Mouse (Mus musculus): Measurements from ENCODE around the gene Slc6a16.
"Not testable (repeated sequence)": the region's sequence is repeated elsewhere in the genome, so short reads cannot be mapped to it uniquely, and the experiment has no call there.

Slc6a16 gene

DNA sequence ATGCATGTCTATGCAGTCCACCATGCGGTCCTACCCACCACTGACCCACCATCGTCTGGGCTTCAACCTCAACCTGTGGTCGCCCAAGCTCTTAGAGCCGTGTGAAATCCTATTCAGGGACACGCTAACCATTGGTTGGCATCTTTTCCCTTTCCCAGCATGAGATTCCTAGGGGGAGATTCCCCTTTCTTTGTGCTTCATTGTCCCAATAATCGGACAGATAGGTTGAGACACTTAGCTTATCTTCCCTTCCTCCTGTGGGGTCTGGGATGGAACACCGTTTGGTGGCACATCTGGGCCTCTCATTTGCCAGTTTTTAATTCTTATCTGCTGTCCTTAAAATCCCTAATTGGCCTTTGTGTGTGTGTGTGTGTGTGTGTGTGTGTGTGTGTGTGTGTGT lies 776 bp upstream of the Slc6a16 start:
- no peak for DNase-seq (ENCODE audit: extremely low spot score, low read depth, low spot score)

GRCm38 (mm10) chr7:45241389-45241749 lies 484 bp downstream of the Slc6a16 start:
- no peak for DNase-seq (ENCODE audit: extremely low spot score, low read depth, low spot score)

GRCm38 (mm10) chr7:45247666-45248065 lies 6.8 kb downstream of the Slc6a16 start:
- no peak for DNase-seq (ENCODE audit: extremely low spot score, low read depth, low spot score)

GRCm38 (mm10) chr7:45253806-45254205 lies 12.9 kb downstream of the Slc6a16 start:
- no peak for DNase-seq (ENCODE audit: extremely low spot score, low read depth, low spot score)

- not testable (repeated sequence) for DNase-seq (ENCODE audit: extremely low spot score, low read depth, low spot score)
Observed at GRCm38 (mm10) chr7:45255822-45256221, 14.9 kb downstream of the Slc6a16 start.

- no peak for DNase-seq (ENCODE audit: extremely low spot score, low read depth, low spot score)
Observed at GRCm38 (mm10) chr7:45257063-45257840, 16.4 kb downstream of the Slc6a16 start.

- DNase-seq (ENCODE audit: extremely low spot score, low read depth, low spot score), result no peak
Observed at GRCm38 (mm10) chr7:45259281-45259680, 18.4 kb downstream of the Slc6a16 start.

DNA sequence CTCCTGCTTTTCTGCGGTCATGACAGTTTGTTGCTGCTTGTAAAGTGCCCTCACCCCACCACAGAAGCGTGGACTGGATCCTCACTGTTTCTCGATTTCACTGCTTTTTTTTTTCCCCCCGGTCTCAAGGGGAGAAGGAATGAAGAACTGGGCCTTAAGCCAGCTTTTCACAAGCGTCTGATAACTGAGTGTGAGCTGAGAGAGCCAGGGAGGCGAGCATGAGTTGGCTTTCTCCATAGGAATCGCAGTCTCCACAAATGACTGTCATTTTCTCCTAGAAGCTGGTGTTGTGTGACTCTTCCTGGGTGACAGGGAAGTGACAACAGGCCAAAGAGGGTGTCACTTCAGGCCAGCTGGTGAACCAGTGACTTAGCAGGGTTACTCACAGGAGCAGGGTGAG lies 21.4 kb downstream of the Slc6a16 start:
- no peak for DNase-seq (ENCODE audit: extremely low spot score, low read depth, low spot score)

DNA sequence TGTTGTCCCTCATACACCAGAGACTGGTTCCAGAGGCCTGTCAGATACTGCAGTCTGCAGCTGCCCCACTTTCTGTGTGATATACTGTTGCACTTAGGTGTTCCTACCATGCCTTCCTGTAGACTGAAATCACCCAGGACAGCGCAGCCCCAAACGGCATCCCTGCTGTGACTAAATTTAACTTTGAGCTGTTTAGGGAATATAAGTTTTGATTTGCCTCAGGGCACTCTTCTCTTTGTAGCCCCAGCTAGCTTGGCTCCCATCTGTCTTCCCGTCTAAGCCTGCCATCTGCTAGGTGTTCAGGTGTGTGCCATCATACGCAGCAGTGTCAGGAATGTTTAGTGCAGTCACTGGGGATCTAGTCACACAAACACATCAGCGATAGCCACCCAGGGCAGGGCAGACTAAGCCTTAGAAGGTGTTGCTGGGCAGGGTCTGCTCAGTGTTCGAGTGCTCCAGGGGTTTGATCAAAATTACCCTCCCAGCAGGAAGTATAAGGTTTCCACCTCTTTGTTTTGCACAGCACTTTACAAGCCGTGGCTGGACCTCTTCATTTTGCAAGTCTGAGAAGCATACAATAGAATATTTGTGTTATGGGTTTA lies 22.2 kb downstream of the Slc6a16 start:
- no peak for DNase-seq (ENCODE audit: extremely low spot score, low read depth, low spot score)

GRCm38 (mm10) chr7:45264348-45264747 lies 23.5 kb downstream of the Slc6a16 start:
- DNase-seq (ENCODE audit: extremely low spot score, low read depth, low spot score), result no peak

- no peak for DNase-seq (ENCODE audit: extremely low spot score, low read depth, low spot score)
Observed at GRCm38 (mm10) chr7:45265518-45265917, 24.6 kb downstream of the Slc6a16 start.

GRCm38 (mm10) chr7:45272786-45273412 lies 32.0 kb downstream of the Slc6a16 start:
- no peak for DNase-seq (ENCODE audit: extremely low spot score, low read depth, low spot score)

DNA sequence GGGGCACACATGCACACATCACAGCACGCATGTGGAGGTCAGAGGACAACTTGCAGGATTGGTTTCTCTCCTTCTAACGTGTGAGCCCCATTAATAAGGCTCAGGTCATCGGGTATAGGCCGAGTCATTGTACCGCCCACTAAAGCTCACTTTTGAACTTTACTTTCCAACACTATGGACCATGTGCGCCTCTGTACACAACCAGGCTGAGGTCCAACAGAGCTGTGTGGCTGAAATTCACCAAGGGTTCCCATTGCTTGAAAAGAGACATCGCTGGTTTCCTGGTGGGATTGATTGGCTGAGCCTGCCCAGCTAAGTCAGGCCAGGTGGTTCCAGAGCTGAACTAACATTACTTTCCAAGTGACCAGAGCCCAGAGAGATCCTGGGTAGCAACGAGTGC lies 32.8 kb downstream of the Slc6a16 start:
- no peak for DNase-seq (ENCODE audit: extremely low spot score, low read depth, low spot score)

GRCm38 (mm10) chr7:45277136-45277760 lies 36.4 kb downstream of the Slc6a16 start, which contains the start of gene Slc6a21:
Gene Slc6a21 (plus strand): TSS chr7:45277513.
- DNase-seq (ENCODE audit: extremely low spot score, low read depth, low spot score), result no peak

GRCm38 (mm10) chr7:45286486-45286885 lies 45.6 kb downstream of the Slc6a16 start:
- DNase-seq (ENCODE audit: extremely low spot score, low read depth, low spot score), result no peak

- no peak for DNase-seq (ENCODE audit: extremely low spot score, low read depth, low spot score)
Observed at GRCm38 (mm10) chr7:45296626-45297025, 55.7 kb downstream of the Slc6a16 start.

DNA sequence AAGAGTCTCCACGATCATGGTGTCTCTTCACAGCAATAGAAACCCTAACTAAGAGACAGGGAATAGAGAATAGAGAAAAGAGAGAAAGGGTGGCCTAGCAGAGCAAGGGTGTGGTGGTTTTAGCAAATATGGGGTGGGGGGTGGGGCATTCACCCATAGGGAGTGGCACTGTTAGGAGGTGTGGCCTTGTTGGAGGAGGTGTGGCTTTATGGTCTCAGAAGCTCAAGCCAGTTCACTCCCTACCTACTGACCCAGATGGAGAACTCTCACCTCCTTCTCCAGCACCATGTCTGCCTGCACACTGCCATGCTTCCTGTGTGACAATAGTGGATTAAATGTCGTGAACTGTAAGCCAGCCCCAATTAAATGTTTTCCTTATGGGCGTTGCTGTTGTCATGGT lies 56.7 kb downstream of the Slc6a16 start:
- no peak for DNase-seq (ENCODE audit: extremely low spot score, low read depth, low spot score)

DNA sequence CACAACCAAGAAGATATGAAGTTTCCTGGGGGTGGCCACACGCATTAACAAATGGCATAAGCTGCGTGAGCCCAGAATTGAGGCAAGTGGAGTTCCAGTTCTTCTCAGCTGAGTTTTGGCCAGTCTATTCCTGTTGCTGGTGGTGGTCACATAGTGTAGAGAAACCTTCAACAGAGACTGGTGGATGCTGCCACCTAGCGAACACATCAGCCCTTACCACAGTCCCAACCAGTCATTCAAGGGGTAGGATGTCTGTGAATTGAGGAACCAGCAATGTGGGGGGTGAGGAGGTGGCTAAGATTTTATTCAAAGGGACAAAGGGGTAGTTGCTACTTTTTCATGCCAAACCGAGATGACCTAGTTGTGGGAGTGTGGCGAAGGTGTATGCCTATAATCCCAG lies 58.9 kb downstream of the Slc6a16 start:
- peak; percentile 42 for DNase-seq (ENCODE audit: extremely low spot score, low read depth, low spot score)

- no peak for DNase-seq (ENCODE audit: extremely low spot score, low read depth, low spot score)
Observed at GRCm38 (mm10) chr7:45300270-45300669, 59.4 kb downstream of the Slc6a16 start.

- no peak for DNase-seq (ENCODE audit: extremely low spot score, low read depth, low spot score)
Observed at GRCm38 (mm10) chr7:45302626-45303025, 61.7 kb downstream of the Slc6a16 start.

- DNase-seq (ENCODE audit: extremely low spot score, low read depth, low spot score), result no peak
Observed at GRCm38 (mm10) chr7:45304869-45305268, 64.0 kb downstream of the Slc6a16 start.

DNA sequence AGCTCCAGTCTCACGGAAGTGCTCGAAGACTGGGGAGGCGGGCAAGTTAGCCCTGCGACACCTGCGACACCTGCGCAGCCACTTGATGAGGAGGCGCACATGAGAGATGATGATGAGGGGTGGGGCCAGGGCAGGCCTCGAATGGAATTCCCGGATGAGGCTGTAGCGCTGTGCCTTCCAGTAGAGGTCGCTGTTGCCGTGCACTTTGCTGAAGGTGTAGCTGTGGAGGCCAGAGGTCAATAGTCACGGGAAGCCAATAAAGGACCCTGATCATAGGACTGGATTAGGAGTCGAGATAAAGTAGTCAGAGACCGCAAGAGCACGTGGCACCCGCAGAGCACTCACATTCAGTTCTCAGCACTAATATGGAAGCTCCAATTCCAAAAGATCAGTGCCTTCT lies 64.4 kb downstream of the Slc6a16 start:
- no peak for DNase-seq (ENCODE audit: extremely low spot score, low read depth, low spot score)
